Mouse (Mus musculus) neural tube, embryonic 15.5 days (tissue): ENCODE measurements around the gene Hoxa4. TPM values are rescaled to one million over a fixed set of nuclear protein-coding genes. Genes with fewer than 3 reads are reported as not detected.

Source experiments
- ATAC-seq: fragments of 200-750 bp; cut with Nextera tagmentation; 2 replicates; pipeline ENCODE4 v1.8.0; 2017; ENCODE audit warnings: mild to moderate bottlenecking, moderate TSS enrichment, moderate library complexity; ENCODE audit not compliant: low FRiP score
- H3K27ac ChIP-seq: fragments of 300-500 bp; sonication (generic); replicated peaks from 2 replicates; pipeline ENCODE4 v1.5.1; 2015; ENCODE audit warnings: mild to moderate bottlenecking, inconsistent platforms
- H3K27me3 ChIP-seq: fragments of 300-500 bp; sonication (generic); replicated peaks from 2 replicates; pipeline ENCODE4 v1.6.1; 2015; ENCODE audit warnings: inconsistent platforms
- H3K36me3 ChIP-seq: fragments of 300-500 bp; sonication (generic); 2 replicates; pipeline ENCODE4 v1.6.1; 2015; ENCODE audit warnings: inconsistent platforms
- H3K4me1 ChIP-seq: fragments of 300-500 bp; sonication (generic); 2 replicates; pipeline ENCODE4 v1.6.1; 2015; ENCODE audit warnings: inconsistent platforms
- H3K4me2 ChIP-seq: fragments of 300-500 bp; sonication (generic); 2 replicates; pipeline ENCODE4 v1.6.1; 2015; ENCODE audit warnings: inconsistent platforms, mild to moderate bottlenecking, moderate library complexity
- H3K4me3 ChIP-seq: fragments of 300-500 bp; sonication (generic); replicated peaks from 2 replicates; pipeline ENCODE4 v1.5.1; 2015; ENCODE audit warnings: mild to moderate bottlenecking, inconsistent platforms
- H3K9ac ChIP-seq: fragments of 300-500 bp; sonication (generic); replicated peaks from 2 replicates; pipeline ENCODE4 v1.6.1; 2015; ENCODE audit warnings: mild to moderate bottlenecking, inconsistent platforms
- H3K9me3 ChIP-seq: fragments of 300-500 bp; sonication (generic); replicated peaks from 2 replicates; pipeline ENCODE4 v1.6.1; 2016; ENCODE audit warnings: inconsistent platforms
- WGBS: fragments of 180-500 bp; shearing (Covaris S2); methylation state at CpG from one replicate; pipeline ENCODE4 v1.1.7; 2015; ENCODE audit warnings: mixed read lengths; 5-methylcytosine and 5-hydroxymethylcytosine counted together
- polyA plus RNA-seq: library from polyadenylated mRNA; unstranded; fragments of >200 nt; fragmentation: Nextera tagmentation; extraction: Ambion mirVana; gene quantifications from 2 replicates; pipeline ENCODE4 v1.2.1, GENCODE M21; 2015

Gene Hoxa4
- polyA plus RNA-seq, 1 experiment from 2014 or later, result 5.7 TPM

GRCm38 (mm10) chr6:52204050-52204752 is 12.6 kb upstream of the Hoxa4 start, which contains the start of gene Hoxa5:
Hoxa5 (minus strand) TSS chr6:52204587.
- Histone ChIP-seq H3K36me3 (peaks cover 11% of the 10 kb centered on the region; the same call in 1 of the 2 replicates), H3K4me3 (peak within 1 kb of the TSS; percentile 81), H3K27ac (peak within 1 kb of the TSS; percentile 79), H3K9ac (peak within 1 kb of the TSS; percentile 70), H3K4me2 (peak within 1 kb of the TSS; percentile 85), H3K9me3 (no peaks in the 10 kb centered on the region), H3K27me3 (no peaks in the 10 kb centered on the region), H3K4me1 (peaks cover 94% of the 10 kb centered on the region)
- ATAC-seq, result peak; percentile 45; the same call in 1 of the 2 replicates
- under 1% methylated on average over 65 of the region's 65 CpGs for WGBS

- WGBS, result 3% methylated on average over 46 of the region's 46 CpGs
- no peaks in the 10 kb centered on the region for H3K9me3 ChIP-seq
- H3K27me3 ChIP-seq, result no peaks in the 10 kb centered on the region
- H3K4me3 ChIP-seq, result peak overlapping the region; percentile 81
- peak overlapping the region; percentile 85 for H3K4me2 ChIP-seq
- no peak for ATAC-seq
- peak overlapping the region; percentile 79 for H3K27ac ChIP-seq
- peaks cover 11% of the 10 kb centered on the region; the same call in 1 of the 2 replicates for H3K36me3 ChIP-seq
- H3K4me1 ChIP-seq, result peaks cover 87% of the 10 kb centered on the region
- H3K9ac ChIP-seq, result peak overlapping the region; percentile 70
Observed at GRCm38 (mm10) chr6:52203371-52204049, 12.0 kb upstream of the Hoxa4 start.

GRCm38 (mm10) chr6:52203121-52203370 is 11.5 kb upstream of the Hoxa4 start:
- H3K4me2 ChIP-seq, result peak overlapping the region; percentile 85
- H3K4me1 ChIP-seq, result peaks cover 84% of the 10 kb centered on the region
- H3K9ac ChIP-seq, result peak overlapping the region; percentile 70
- peak overlapping the region; percentile 81 for H3K4me3 ChIP-seq
- H3K9me3 ChIP-seq, result no peaks in the 10 kb centered on the region
- peaks cover 11% of the 10 kb centered on the region; the same call in 1 of the 2 replicates for H3K36me3 ChIP-seq
- no peaks in the 10 kb centered on the region for H3K27me3 ChIP-seq
- H3K27ac ChIP-seq, result peak overlapping the region; percentile 79
- WGBS, result 7% methylated on average over 10 of the region's 10 CpGs
- ATAC-seq, result no peak

GRCm38 (mm10) chr6:52202362-52203120 is 11.0 kb upstream of the Hoxa4 start:
- ATAC-seq, result no peak
- peak overlapping the region; percentile 85 for H3K4me2 ChIP-seq
- peak overlapping the region; percentile 79 for H3K27ac ChIP-seq
- H3K27me3 ChIP-seq, result no peaks in the 10 kb centered on the region
- H3K4me1 ChIP-seq, result peaks cover 84% of the 10 kb centered on the region
- H3K9ac ChIP-seq, result peak overlapping the region; percentile 70
- H3K4me3 ChIP-seq, result peak overlapping the region; percentile 81
- H3K9me3 ChIP-seq, result no peaks in the 10 kb centered on the region
- H3K36me3 ChIP-seq, result peaks cover 11% of the 10 kb centered on the region; the same call in 1 of the 2 replicates
- WGBS, result 15% methylated on average over 22 of the region's 22 CpGs

GRCm38 (mm10) chr6:52201269-52201668 is 9.7 kb upstream of the Hoxa4 start:
- peak overlapping the region; percentile 34 for H3K9ac ChIP-seq
- H3K27me3 ChIP-seq, result no peaks in the 10 kb centered on the region
- WGBS, result 15% methylated on average over 1 of the region's 1 CpGs
- no peak for ATAC-seq
- H3K36me3 ChIP-seq, result peaks cover 11% of the 10 kb centered on the region; the same call in 1 of the 2 replicates
- peak overlapping the region; percentile 76 for H3K27ac ChIP-seq
- 0 out of 2 replicates have a peak overlapping the region, but pooled peaks have one; percentile 3 for H3K4me3 ChIP-seq
- no peaks in the 10 kb centered on the region for H3K9me3 ChIP-seq
- peak overlapping the region; percentile 85 for H3K4me2 ChIP-seq
- H3K4me1 ChIP-seq, result peaks cover 84% of the 10 kb centered on the region

- no peaks in the 10 kb centered on the region for H3K9me3 ChIP-seq
- no peaks in the 10 kb centered on the region for H3K27me3 ChIP-seq
- peaks cover 8% of the 10 kb centered on the region; the same call in 1 of the 2 replicates for H3K36me3 ChIP-seq
- H3K9ac ChIP-seq, result peak overlapping the region; percentile 34; the same call in 1 of the 2 replicates
- H3K27ac ChIP-seq, result peak overlapping the region; percentile 76
- 0 out of 2 replicates have a peak overlapping the region, but pooled peaks have one; percentile 3 for H3K4me3 ChIP-seq
- no peak for ATAC-seq
- WGBS, result 11% methylated on average over 10 of the region's 10 CpGs
- peak overlapping the region; percentile 85 for H3K4me2 ChIP-seq
- H3K4me1 ChIP-seq, result peaks cover 84% of the 10 kb centered on the region
Observed at GRCm38 (mm10) chr6:52200751-52201250, 9.2 kb upstream of the Hoxa4 start.

GRCm38 (mm10) chr6:52200073-52200750 is 8.7 kb upstream of the Hoxa4 start:
- H3K4me1 ChIP-seq, result peaks cover 79% of the 10 kb centered on the region
- H3K36me3 ChIP-seq, result peaks cover 8% of the 10 kb centered on the region; the same call in 1 of the 2 replicates
- H3K4me3 ChIP-seq, result peak overlapping the region; percentile 2; the same call in 1 of the 2 replicates
- H3K9me3 ChIP-seq, result no peaks in the 10 kb centered on the region
- H3K27me3 ChIP-seq, result no peaks in the 10 kb centered on the region
- H3K4me2 ChIP-seq, result peak overlapping the region; percentile 85
- ATAC-seq, result peak; percentile 21; the same call in 1 of the 2 replicates
- H3K9ac ChIP-seq, result 0 out of 2 replicates have a peak overlapping the region, but pooled peaks have one; percentile 26
- WGBS, result 8% methylated on average over 30 of the region's 30 CpGs
- H3K27ac ChIP-seq, result peak overlapping the region; percentile 76

GRCm38 (mm10) chr6:52197271-52197670 is 5.7 kb upstream of the Hoxa4 start:
- Histone ChIP-seq H3K27ac (peak overlapping the region; percentile 68), H3K4me2 (peak overlapping the region; percentile 32), H3K4me3 (no peak overlapping the region), H3K27me3 (no peaks in the 10 kb centered on the region), H3K4me1 (peaks cover 75% of the 10 kb centered on the region), H3K9ac (0 out of 2 replicates have a peak overlapping the region, but pooled peaks have one; percentile 20), H3K9me3 (no peaks in the 10 kb centered on the region), H3K36me3 (peaks cover 3% of the 10 kb centered on the region; the same call in 1 of the 2 replicates)
- 9% methylated on average over 10 of the region's 10 CpGs for WGBS
- ATAC-seq, result peak; percentile 64

- H3K4me1 ChIP-seq, result peaks cover 77% of the 10 kb centered on the region
- H3K9ac ChIP-seq, result 0 out of 2 replicates have a peak overlapping the region, but pooled peaks have one; percentile 20
- H3K27ac ChIP-seq, result peak overlapping the region; percentile 68
- ATAC-seq, result no peak
- peaks cover 3% of the 10 kb centered on the region; the same call in 1 of the 2 replicates for H3K36me3 ChIP-seq
- H3K9me3 ChIP-seq, result no peaks in the 10 kb centered on the region
- H3K27me3 ChIP-seq, result no peaks in the 10 kb centered on the region
- 19% methylated on average over 9 of the region's 9 CpGs for WGBS
- H3K4me3 ChIP-seq, result no peak overlapping the region
- peak overlapping the region; percentile 32 for H3K4me2 ChIP-seq
Observed at GRCm38 (mm10) chr6:52196811-52197210, 5.3 kb upstream of the Hoxa4 start.

- H3K9ac ChIP-seq, result no peak overlapping the region
- H3K9me3 ChIP-seq, result no peaks in the 10 kb centered on the region
- peaks cover 4% of the 10 kb centered on the region; the same call in 1 of the 2 replicates for H3K36me3 ChIP-seq
- H3K27me3 ChIP-seq, result no peaks in the 10 kb centered on the region
- H3K4me3 ChIP-seq, result no peak overlapping the region
- 19% methylated on average over 10 of the region's 10 CpGs for WGBS
- peak overlapping the region; percentile 21 for H3K4me2 ChIP-seq
- peak overlapping the region; percentile 63 for H3K27ac ChIP-seq
- H3K4me1 ChIP-seq, result peaks cover 73% of the 10 kb centered on the region
- no peak for ATAC-seq
Observed at GRCm38 (mm10) chr6:52194690-52195089, 3.1 kb upstream of the Hoxa4 start.
